Mouse (Mus musculus) hindbrain, embryonic 10.5 days (tissue): ENCODE measurements around the gene Itga1. TPM values are rescaled to one million over a fixed set of nuclear protein-coding genes. Genes with fewer than 3 reads are reported as not detected.
A peak's percentile ranks its signal among the peaks of the same experiment; 100 is the strongest.

Experiments
- DNase-seq: peaks from one replicate; pipeline ENCODE4 v3.0.0-alpha.2; 2017; ENCODE audit warnings: low spot score
- H3K27ac ChIP-seq: fragments of 300-500 bp; sonication (generic); 2 replicates; pipeline ENCODE4 v1.5.1; 2016; ENCODE audit warnings: mild to moderate bottlenecking, moderate library complexity
- H3K27me3 ChIP-seq: fragments of 300-500 bp; sonication (generic); 2 replicates; pipeline ENCODE4 v1.6.1; 2016; ENCODE audit warnings: mild to moderate bottlenecking; ENCODE audit not compliant: poor library complexity, insufficient read depth, severe bottlenecking
- H3K36me3 ChIP-seq: fragments of 300-500 bp; sonication (generic); 2 replicates; pipeline ENCODE4 v1.6.1; 2016; ENCODE audit warnings: mild to moderate bottlenecking, moderate library complexity
- H3K4me1 ChIP-seq: fragments of 300-500 bp; sonication (generic); replicated peaks from 2 replicates; pipeline ENCODE4 v1.6.1; 2016; ENCODE audit warnings: mild to moderate bottlenecking
- H3K4me3 ChIP-seq: fragments of 300-500 bp; sonication (generic); 2 replicates; pipeline ENCODE4 v1.5.1; 2016; ENCODE audit warnings: mild to moderate bottlenecking, moderate library complexity
- H3K9me3 ChIP-seq: fragments of 300-500 bp; sonication (generic); 2 replicates; pipeline ENCODE4 v1.6.1; 2016; ENCODE audit warnings: mild to moderate bottlenecking, moderate library complexity
- WGBS: fragments of 180-500 bp; shearing (Covaris S2); methylation state at CpG from one replicate; pipeline ENCODE4 v1.1.7; 2016; 5-methylcytosine and 5-hydroxymethylcytosine counted together
- polyA plus RNA-seq: library from polyadenylated mRNA; unstranded; fragments of >200 nt; fragmentation: Nextera tagmentation; extraction: Ambion mirVana; gene quantifications from 2 replicates; pipeline ENCODE4 v1.2.1, GENCODE M21; 2016

The Itga1 gene
- polyA plus RNA-seq: 3.6 and 4.4 TPM in 2 replicates

DNA sequence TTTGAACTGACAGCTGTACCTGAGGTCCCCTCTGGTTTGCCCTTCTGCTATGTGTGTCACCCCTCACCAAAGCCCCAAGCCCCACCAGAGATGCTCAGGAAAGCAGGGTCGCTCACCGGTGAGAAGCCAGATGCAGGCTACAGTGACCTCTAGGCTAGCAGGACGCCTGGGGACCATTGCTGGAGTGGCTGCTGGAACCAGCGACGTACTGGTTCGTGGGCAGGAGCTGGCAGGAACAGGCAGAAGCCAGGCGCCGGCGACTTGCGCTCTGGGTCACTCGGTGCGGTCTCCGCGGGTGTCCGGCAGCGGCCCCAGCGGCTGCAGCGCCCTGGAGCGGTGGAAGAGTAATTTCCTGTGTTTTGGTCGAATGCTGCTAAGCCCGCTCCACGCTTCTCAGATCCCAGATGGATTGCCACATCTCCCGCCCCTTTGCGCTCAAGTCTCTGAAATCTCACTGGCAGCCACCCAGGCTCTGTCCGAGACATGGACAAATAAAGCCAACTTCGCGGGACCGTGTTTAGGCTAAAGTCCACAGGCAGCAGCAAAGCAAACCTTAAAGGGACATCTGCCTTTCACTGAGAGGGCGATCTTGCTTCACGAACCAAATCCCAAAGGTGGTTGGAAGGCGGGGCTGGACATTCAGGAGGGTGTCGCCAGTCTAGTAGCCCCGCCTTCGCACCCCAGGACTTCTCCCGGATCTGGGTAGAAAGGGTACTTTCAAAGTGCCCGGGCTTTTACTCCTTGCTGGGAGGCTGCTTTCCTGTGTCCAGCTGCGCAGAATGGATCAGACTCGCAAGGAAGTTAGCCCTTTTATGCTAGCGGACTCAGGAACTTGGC lies at the start of gene Itga1, which contains the start of gene Gm49395:
Gene Itga1 (minus strand): TSS at position 610 of the 837 bp plus-strand sequence.
Gene Gm49395 (minus strand): TSS at position 567 of the 837 bp plus-strand sequence.
- DNase-seq: peak; percentile 68
- H3K27me3 ChIP-seq: peaks cover 49% of the 10 kb centered on the region
- H3K9me3 ChIP-seq: peaks cover 2% of the 10 kb centered on the region; the same call in 1 of the 2 replicates
- peak within 1 kb of the TSS; percentile 63 for H3K27ac ChIP-seq
- peak within 1 kb of the TSS; percentile 58 for H3K4me3 ChIP-seq
- no peaks in the 10 kb centered on the region for H3K36me3 ChIP-seq
- under 1% methylated on average over 39 of the region's 39 CpGs for WGBS
- peaks cover 15% of the 10 kb centered on the region for H3K4me1 ChIP-seq

DNA sequence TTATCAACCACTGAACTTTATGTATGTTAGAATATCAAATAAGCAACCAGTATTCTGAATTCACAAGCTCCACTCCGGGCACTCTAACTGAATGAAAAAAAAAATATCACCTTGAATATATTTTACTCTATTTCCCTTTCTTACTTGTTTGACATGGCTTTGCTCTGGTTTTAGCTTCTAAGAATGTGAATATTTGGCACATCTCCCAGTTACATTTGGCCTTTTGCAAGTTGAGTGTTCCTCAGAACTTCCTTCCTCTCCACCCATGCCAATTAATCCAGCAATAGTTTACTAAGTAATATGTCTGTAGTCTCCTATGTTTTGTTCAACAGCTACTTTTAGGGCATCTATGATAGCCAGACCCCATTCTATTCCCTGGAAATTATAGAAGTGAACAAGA lies 48.8 kb upstream of the Itga1 start:
- H3K36me3 ChIP-seq: no peaks in the 10 kb centered on the region
- no peaks in the 10 kb centered on the region for H3K4me1 ChIP-seq
- DNase-seq: no peak
- H3K4me3 ChIP-seq: no peak overlapping the region
- no peaks in the 10 kb centered on the region for H3K9me3 ChIP-seq
- WGBS: 92% methylated on average over 1 of the region's 1 CpGs
- no peak overlapping the region for H3K27ac ChIP-seq
- no peaks in the 10 kb centered on the region for H3K27me3 ChIP-seq

DNA sequence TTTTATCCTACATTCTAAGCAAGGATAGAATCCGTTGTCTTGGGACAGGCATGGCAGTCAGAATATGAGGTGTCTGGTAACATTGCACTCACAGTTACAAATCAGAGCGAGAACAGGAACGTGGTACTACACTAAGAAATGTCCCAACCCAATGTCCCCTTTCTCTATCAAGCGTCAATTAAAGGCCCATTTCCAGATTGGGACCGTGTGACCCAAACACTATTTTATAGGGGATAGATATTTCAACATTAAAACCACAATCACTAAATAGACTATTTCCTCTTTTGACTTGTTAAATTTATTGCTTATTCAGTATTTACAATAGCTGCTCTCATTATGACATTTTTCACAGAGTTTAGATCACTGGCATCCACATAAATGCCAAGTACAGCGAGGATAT lies 48.1 kb upstream of the Itga1 start:
- no peaks in the 10 kb centered on the region for H3K4me1 ChIP-seq
- H3K9me3 ChIP-seq: no peaks in the 10 kb centered on the region
- H3K4me3 ChIP-seq: no peak overlapping the region
- no peaks in the 10 kb centered on the region for H3K27me3 ChIP-seq
- DNase-seq: no peak
- 85% methylated on average over 6 of the region's 6 CpGs for WGBS
- no peaks in the 10 kb centered on the region for H3K36me3 ChIP-seq
- H3K27ac ChIP-seq: no peak overlapping the region

DNA sequence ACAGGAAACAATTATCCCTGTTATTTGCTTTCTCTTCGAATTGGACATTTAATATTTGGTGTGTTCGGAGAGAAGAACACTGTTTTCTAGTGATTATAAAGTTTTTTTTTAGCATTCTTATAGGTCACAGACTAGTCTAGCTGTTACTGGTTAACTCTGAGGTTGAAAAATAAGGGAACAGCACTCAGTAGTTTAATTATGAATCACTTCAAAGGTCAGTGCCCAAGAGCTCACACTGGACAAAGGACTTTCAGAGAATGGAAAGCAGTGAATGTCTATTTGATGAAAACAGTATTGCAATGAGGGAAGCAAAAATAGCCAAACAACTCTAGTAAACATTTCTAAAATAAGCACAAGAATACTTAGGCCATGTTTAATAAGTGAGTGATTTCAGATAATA lies 41.8 kb upstream of the Itga1 start:
- no peaks in the 10 kb centered on the region for H3K27me3 ChIP-seq
- no peaks in the 10 kb centered on the region for H3K9me3 ChIP-seq
- no peak for DNase-seq
- H3K27ac ChIP-seq: no peak overlapping the region
- H3K4me1 ChIP-seq: no peaks in the 10 kb centered on the region
- 91% methylated on average over 2 of the region's 2 CpGs for WGBS
- H3K4me3 ChIP-seq: no peak overlapping the region
- no peaks in the 10 kb centered on the region for H3K36me3 ChIP-seq

DNA sequence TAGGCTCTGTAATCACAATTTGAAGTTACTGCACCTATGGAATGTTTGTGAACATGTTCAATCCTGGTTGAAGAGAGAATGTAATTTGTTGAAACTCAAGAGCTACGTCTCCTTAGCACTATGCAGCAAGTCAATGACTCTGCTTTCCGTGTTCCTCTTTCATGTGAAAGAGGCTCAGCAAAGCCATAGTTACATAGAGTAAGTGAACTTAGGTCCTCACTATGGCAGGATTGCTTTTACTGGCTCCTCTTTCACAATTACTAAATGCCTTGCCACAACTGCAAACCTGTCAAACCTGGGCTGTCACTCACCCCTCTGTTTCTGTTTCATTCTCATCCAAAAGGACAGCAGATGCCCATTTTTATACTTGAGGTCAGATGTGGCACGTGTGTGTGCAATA lies 40.3 kb upstream of the Itga1 start:
- Histone ChIP-seq H3K9me3 (no peaks in the 10 kb centered on the region), H3K27me3 (no peaks in the 10 kb centered on the region), H3K4me3 (no peak overlapping the region), H3K4me1 (no peaks in the 10 kb centered on the region), H3K27ac (no peak overlapping the region), H3K36me3 (no peaks in the 10 kb centered on the region)
- whole genome bisulfite sequencing: 91% methylated on average over 3 of the region's 3 CpGs
- DNase-seq: no peak

DNA sequence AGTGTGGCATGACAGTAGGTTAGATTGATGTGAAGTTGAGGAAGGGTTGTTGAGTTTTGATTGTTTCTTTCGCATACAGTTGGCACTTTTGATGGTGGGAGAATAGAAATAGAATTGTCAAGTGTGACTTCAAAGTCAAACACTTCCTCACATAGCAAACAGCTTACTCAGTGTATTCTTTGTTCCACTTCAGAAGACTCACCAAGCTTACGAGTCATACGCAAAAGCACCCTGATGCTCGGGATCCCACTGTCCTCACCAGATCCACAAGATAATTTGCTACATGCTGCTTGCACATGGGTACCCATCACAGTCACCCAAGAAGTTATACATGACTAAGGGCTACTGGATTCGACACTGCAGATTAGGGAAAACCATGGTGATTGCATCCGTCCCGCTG lies 36.7 kb upstream of the Itga1 start:
- H3K36me3 ChIP-seq: no peaks in the 10 kb centered on the region
- 92% methylated on average over 7 of the region's 7 CpGs for WGBS
- no peak for DNase-seq
- no peak overlapping the region for H3K4me3 ChIP-seq
- H3K9me3 ChIP-seq: no peaks in the 10 kb centered on the region
- H3K27me3 ChIP-seq: no peaks in the 10 kb centered on the region
- no peak overlapping the region for H3K27ac ChIP-seq
- H3K4me1 ChIP-seq: no peaks in the 10 kb centered on the region

DNA sequence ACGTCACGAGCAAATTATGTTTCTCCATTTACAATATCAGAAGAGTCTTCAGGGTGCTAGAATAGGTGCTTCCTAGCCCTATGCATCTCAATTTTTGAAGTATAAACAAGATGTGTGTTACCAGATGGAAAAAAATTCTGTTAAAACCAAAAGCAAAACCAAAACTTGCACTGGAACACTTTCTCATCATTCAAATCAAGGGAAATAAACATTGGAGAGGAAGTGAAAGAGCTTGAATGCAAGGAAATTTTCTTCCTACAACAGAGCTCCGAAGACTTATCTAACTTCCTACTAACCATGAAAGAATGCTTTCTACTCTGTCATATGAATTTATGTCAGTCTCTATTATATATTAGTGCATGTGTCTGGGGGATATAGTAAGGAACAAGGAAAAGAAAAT lies 35.0 kb upstream of the Itga1 start:
- Histone ChIP-seq H3K36me3 (no peaks in the 10 kb centered on the region), H3K27me3 (no peaks in the 10 kb centered on the region), H3K27ac (no peak overlapping the region), H3K4me3 (no peak overlapping the region), H3K4me1 (no peaks in the 10 kb centered on the region), H3K9me3 (no peaks in the 10 kb centered on the region)
- DNase-seq: no peak
- WGBS: 91% methylated on average over 3 of the region's 3 CpGs

DNA sequence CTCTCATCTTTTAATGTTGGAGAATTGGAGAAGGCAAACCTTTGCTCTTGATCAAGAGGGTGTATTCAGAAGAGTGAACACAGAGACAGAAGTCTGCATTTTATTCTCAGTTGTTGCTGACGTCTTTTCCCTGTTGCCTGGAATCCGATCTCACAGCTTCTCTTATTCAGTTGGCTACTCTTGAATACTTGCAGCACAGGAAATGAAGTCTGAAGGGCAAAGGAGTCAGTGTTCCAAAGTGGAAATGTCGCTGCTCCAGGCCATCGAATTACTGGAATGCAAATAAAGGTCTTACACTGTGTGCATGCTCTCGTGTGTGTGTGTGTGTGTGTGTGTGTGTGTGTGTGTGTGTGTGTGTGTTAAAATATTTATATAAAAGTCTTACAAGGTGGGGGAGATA lies 30.7 kb upstream of the Itga1 start:
- H3K9me3 ChIP-seq: no peaks in the 10 kb centered on the region
- no peak overlapping the region for H3K27ac ChIP-seq
- peak; percentile 2 for DNase-seq
- WGBS: 27% methylated on average over 5 of the region's 5 CpGs
- no peaks in the 10 kb centered on the region for H3K36me3 ChIP-seq
- H3K27me3 ChIP-seq: no peaks in the 10 kb centered on the region
- H3K4me1 ChIP-seq: no peaks in the 10 kb centered on the region
- H3K4me3 ChIP-seq: no peak overlapping the region

DNA sequence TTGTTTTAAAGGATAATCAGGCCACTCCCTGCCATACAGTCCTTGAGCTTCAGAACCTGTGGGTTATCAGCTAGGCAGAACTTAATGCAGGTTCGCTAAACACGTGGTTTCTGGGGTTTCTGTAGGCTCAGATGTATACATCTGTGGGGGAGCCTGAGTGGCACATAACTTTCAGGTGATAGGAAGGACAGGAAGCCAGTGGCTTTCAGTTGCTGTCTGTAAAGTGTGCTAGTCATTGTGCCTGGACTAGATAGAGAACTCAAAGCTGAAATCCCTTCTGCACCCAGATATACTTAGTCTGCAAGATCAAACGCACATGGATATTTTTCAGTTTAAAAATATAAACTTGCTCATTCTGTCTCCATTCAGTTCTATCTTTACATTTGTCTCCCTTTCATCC lies 29.6 kb upstream of the Itga1 start:
- no peak overlapping the region for H3K27ac ChIP-seq
- H3K36me3 ChIP-seq: no peaks in the 10 kb centered on the region
- no peaks in the 10 kb centered on the region for H3K9me3 ChIP-seq
- no peak overlapping the region for H3K4me3 ChIP-seq
- no peak for DNase-seq
- no peaks in the 10 kb centered on the region for H3K4me1 ChIP-seq
- WGBS: 75% methylated on average over 3 of the region's 3 CpGs
- no peaks in the 10 kb centered on the region for H3K27me3 ChIP-seq

DNA sequence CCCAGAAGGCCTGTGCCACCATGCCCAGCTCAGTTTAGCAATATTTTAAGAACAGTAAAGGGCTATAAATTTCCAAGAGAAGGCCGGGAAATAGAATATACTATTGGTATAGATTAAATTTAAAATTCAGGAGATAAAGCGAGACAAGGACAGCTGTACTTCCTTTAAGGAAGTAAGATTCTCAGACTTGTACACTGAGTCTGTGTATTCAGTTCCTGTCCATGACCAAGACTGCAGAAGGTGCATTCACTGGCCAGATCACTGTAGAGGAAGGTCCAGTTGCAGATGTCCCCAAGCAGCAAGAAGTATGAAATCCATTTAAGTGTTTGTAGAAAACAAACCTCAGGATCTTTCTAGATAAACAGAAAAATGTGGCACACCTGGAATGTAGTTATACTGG lies 28.3 kb upstream of the Itga1 start:
- no peaks in the 10 kb centered on the region for H3K27me3 ChIP-seq
- no peaks in the 10 kb centered on the region for H3K4me1 ChIP-seq
- H3K36me3 ChIP-seq: no peaks in the 10 kb centered on the region
- H3K27ac ChIP-seq: no peak overlapping the region
- no peak overlapping the region for H3K4me3 ChIP-seq
- WGBS: 90% methylated on average over 2 of the region's 2 CpGs
- no peak for DNase-seq
- H3K9me3 ChIP-seq: no peaks in the 10 kb centered on the region

DNA sequence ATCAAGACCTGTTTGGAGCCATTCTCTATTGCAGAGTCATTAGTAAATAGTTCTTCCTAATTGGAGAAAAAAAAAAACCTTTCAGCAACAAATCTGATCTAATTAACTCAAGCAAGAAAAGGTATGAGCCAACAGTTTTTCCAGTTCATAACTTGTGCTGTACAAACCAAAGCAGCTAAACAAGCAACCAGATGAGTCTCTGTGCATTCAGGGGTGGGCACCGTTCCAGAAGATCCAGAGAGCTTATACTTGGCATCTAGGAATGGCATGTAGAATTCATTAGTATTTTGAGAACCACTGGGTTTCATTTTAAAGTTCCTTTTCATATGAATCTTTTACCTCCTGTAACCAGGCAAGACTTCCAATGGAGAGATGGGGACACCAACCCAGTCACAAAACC lies 26.1 kb upstream of the Itga1 start:
- H3K9me3 ChIP-seq: no peaks in the 10 kb centered on the region
- DNase-seq: no peak
- 97% methylated on average over 1 of the region's 1 CpGs for WGBS

DNA sequence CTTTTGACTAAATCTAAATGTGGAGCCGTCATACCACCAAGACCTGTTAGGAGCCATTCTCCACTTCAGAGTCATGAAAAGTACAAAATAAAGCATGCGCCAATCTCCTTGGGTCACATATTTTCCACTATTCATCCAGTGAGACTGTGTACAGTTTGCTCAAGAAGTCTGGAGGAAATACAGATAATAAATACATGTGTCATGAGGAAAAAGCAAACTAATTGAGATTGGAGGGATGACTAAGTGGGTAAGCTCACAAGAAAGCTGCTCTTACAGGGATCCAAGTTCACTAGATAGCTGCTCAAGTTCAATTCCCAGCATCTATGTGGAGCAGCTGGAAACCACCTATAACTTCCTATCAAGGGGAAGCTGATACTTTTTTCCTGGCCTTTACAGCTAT lies 24.8 kb upstream of the Itga1 start:
- Histone ChIP-seq H3K4me1 (no peaks in the 10 kb centered on the region), H3K9me3 (no peaks in the 10 kb centered on the region), H3K27ac (no peak overlapping the region), H3K4me3 (no peak overlapping the region), H3K27me3 (no peaks in the 10 kb centered on the region), H3K36me3 (no peaks in the 10 kb centered on the region)
- 89% methylated on average over 2 of the region's 2 CpGs for WGBS
- no peak for DNase-seq

More for the DNA sequence above, 26.1 kb upstream of the Itga1 start:
- no peaks in the 10 kb centered on the region for H3K27me3 ChIP-seq
- H3K4me1 ChIP-seq: no peaks in the 10 kb centered on the region
- H3K27ac ChIP-seq: no peak overlapping the region
- no peak overlapping the region for H3K4me3 ChIP-seq
- no peaks in the 10 kb centered on the region for H3K36me3 ChIP-seq

DNA sequence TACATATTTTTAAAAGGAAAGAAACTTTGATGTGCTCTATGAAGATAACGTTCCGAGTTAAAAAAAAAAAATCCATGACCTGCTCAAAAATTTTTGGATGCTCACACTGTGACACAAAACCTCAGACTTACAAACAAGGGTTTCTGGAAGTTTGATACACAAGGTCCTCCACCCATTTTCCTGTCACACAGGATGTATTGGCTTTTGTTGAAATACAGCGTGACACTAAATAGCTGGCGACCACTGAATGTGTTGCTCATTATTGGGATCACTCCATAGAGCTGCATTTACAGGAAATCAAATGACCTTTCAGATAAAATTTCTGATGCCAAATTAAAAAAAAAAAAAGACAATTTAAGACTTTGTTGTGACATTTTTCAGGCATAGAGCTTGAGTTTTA lies 23.4 kb upstream of the Itga1 start:
- H3K27ac ChIP-seq: no peak overlapping the region
- H3K4me1 ChIP-seq: no peaks in the 10 kb centered on the region
- 93% methylated on average over 4 of the region's 4 CpGs for WGBS
- no peak overlapping the region for H3K4me3 ChIP-seq
- no peak for DNase-seq
- H3K27me3 ChIP-seq: no peaks in the 10 kb centered on the region
- no peaks in the 10 kb centered on the region for H3K36me3 ChIP-seq
- no peaks in the 10 kb centered on the region for H3K9me3 ChIP-seq
